ENCODE assay signal across 23 mouse cellular contexts in the genomic region with DNA sequence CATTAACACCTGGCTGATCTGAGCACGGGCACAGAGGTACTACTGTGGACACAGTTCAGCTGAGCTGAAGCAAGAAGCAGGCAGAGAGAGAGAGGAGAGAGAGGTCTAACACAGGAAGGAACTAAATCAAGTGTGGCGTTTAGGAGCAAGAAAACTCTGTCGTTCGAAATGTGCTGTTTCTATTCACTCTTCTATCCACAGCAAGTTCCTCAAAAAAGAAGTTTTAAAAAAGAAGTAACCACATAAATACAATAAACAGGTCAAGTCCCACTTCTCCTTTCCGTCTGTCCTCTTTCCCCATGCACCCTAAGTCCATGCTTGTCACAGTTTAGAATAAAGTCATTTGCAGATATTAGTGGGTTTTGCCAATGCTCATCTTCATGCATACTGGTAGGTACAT.
DNase-seq lines count a peak whose midpoint lies in the region; ATAC-seq and TF ChIP-seq lines count a peak whose summit lies in the region.
"Had no signal": no experiment of that assay in that cellular context is flagged by ENCODE, and none has a peak within 500 bp of the region (broad histone marks: within the 10 kb centered on the region; RNA-seq: fewer than 3 reads in every experiment).

No protein-coding gene starts in this region.

- no peak overlapping the region for H3K9ac ChIP-seq in liver, adult 2 months (ENCODE audit: low read depth, low read length)
- H3K9ac ChIP-seq: embryonic facial prominence, embryonic 15.5 days; limb, embryonic 12.5 days; liver, postnatal 0 days; midbrain, embryonic 12.5 days; neural tube, embryonic 12.5 days had no signal

- peak; percentile 77 for ATAC-seq in megakaryocyte progenitor cell, adult 5-6 weeks (replicated peaks; ENCODE audit: poor library complexity)
- ATAC-seq: liver, postnatal 0 days had no signal

- no peak for TF ChIP-seq POLR2A in liver, adult 2 months (IDR thresholded peaks at IDR 0.05; ENCODE audit: extremely low read depth, insufficient read depth, low read length)
- TF ChIP-seq POLR2A in bone marrow macrophage, adult 2 months (IDR thresholded peaks at IDR 0.05; ENCODE audit: borderline replicate concordance, low read depth, low read length), result no peak

- H3K4me1 ChIP-seq in liver, adult 2 months (ENCODE audit: control insufficient read depth, insufficient read depth, low read length), result no peaks in the 10 kb centered on the region
- H3K4me1 ChIP-seq in bone marrow macrophage, adult 2 months (ENCODE audit: control insufficient read depth, insufficient read depth, low read length), result peaks cover 14% of the 10 kb centered on the region
- H3K4me1 ChIP-seq: embryonic facial prominence, embryonic 15.5 days; forebrain, embryonic 10.5 days; limb, embryonic 12.5 days; midbrain, embryonic 12.5 days; neural tube, embryonic 12.5 days had no signal

- no peaks in the 10 kb centered on the region for H3K27me3 ChIP-seq in liver, adult 2 months (ENCODE audit: control insufficient read depth, insufficient read depth, low read length)
- H3K27me3 ChIP-seq: embryonic facial prominence, embryonic 15.5 days; limb, embryonic 12.5 days; midbrain, embryonic 12.5 days; neural tube, embryonic 12.5 days had no signal

- H3K79me2 ChIP-seq in liver, adult 2 months (ENCODE audit: control insufficient read depth, insufficient read depth, low read length), result no peaks in the 10 kb centered on the region

- H3K36me3 ChIP-seq in liver, adult 2 months (ENCODE audit: control insufficient read depth, insufficient read depth, low read length), result peaks cover 3% of the 10 kb centered on the region
- H3K36me3 ChIP-seq: embryonic facial prominence, embryonic 15.5 days had no signal

- H3K4me3 ChIP-seq in liver, adult 2 months (ENCODE audit: insufficient read depth, low read depth, low read length), result no peak overlapping the region
- peak overlapping the region; percentile 20; the same call in 1 of the 2 replicates for H3K4me3 ChIP-seq in bone marrow macrophage, adult 2 months (ENCODE audit: insufficient read depth, low read length)
- H3K4me3 ChIP-seq: embryonic facial prominence, embryonic 15.5 days; forebrain, embryonic 10.5 days; heart, adult 2 months; limb, embryonic 12.5 days; midbrain, embryonic 12.5 days; neural tube, embryonic 12.5 days had no signal

- TF ChIP-seq CTCF in liver, adult 2 months (IDR thresholded peaks at IDR 0.05; ENCODE audit: low read depth, low read length), result no peak
- TF ChIP-seq CTCF in bone marrow macrophage, adult 2 months (IDR thresholded peaks at IDR 0.05; ENCODE audit: low read depth, low read length), result no peak

- intact Hi-C loops in left cerebral cortex, postnatal 14 days (cut with DNase I), result no loop called here
- intact Hi-C loops in left cerebral cortex, postnatal 4 days (cut with DNase I), result no loop called here

- no peak overlapping the region for H3K27ac ChIP-seq in liver, adult 2 months (replicated peaks; ENCODE audit: insufficient read depth, low read depth, low read length)
- peak overlapping the region; percentile 91 for H3K27ac ChIP-seq in bone marrow macrophage, adult 2 months (ENCODE audit: insufficient read depth, low read depth, low read length)
- H3K27ac ChIP-seq: embryonic facial prominence, embryonic 15.5 days; forebrain, embryonic 10.5 days; heart, adult 2 months; kidney, postnatal 0 days; midbrain, embryonic 12.5 days; neural tube, embryonic 12.5 days; stomach, postnatal 0 days had no signal

- 85% methylated on average over 5 of the region's 5 CpGs for WGBS in liver, adult 2 months

- DNase-seq in liver, adult 2 months (ENCODE audit: extremely low read depth, low read depth, low spot score), result peak; percentile 9
- no peak for DNase-seq in liver
- peak; percentile 33 to 36 for DNase-seq in B cell, adult 2 months
- no peak for DNase-seq in left cerebral cortex, postnatal 14 days (ENCODE audit: low spot score in 2 of 2)
- DNase-seq in left cerebral cortex, postnatal 4 days, result no peak
- no peak for DNase-seq in frontal cortex, postnatal 10 days (ENCODE audit: low spot score in 2 of 2)
- DNase-seq: adrenal gland, postnatal 14 days; cerebellum, adult 18-20 months; cerebellum, postnatal 25 days; gastrocnemius, postnatal 10 days; heart, adult 2 months; kidney, adult 18-20 months; liver, postnatal 0 days; lung, postnatal 10 days had no signal

Comparison
In these comparisons a context has a peak if more than half of its experiments do, and no peak if none do; other contexts are left out.
1. DNase-seq: peak in liver, adult 2 months (single experiment) and B cell, adult 2 months (2 of 2); none in liver (single experiment), left cerebral cortex, postnatal 14 days (0 of 2), left cerebral cortex, postnatal 4 days (single experiment) and frontal cortex, postnatal 10 days (0 of 2).